Mouse (Mus musculus): ENCODE results near the gene Mtfp1. TPM values are rescaled to one million over a fixed set of nuclear protein-coding genes. Genes with fewer than 3 reads are reported as not detected.
"Not testable (repeated sequence)": the region's sequence is repeated elsewhere in the genome, so short reads cannot be mapped to it uniquely, and the experiment has no call there.

The Mtfp1 gene
- total RNA-seq, 2 experiments from 2014 or later: 80.7 to 82.0 TPM

- DNase-seq: no peak
- intact Hi-C loops (cut with DNase I): no loop called here
Measured at GRCm38 (mm10) chr11:4116458-4117141, 21.4 kb upstream of the Mtfp1 start.

- DNase-seq: no peak
- intact Hi-C loops (cut with DNase I): no loop called here
Measured at GRCm38 (mm10) chr11:4115407-4115806, 20.2 kb upstream of the Mtfp1 start.

DNA sequence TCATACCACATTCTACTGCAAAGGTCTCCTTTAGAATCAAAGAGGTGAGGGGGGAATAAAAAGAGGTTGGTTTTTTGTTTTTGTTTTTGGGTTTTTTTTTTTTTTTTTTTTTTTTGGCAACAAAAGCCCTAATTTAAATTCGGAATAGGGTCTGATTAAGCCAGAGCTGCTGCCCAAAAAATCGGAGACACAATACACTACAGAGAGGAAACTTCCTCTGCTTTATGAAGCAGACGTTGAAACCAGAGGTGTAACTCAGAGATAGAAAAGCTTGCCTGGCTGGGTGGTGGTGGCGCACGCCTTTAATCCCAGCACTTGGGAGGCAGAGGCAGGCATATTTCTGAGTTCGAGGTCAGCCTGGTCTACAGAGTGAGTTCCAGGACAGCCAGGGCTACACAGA lies 19.3 kb upstream of the Mtfp1 start:
- DNase-seq; intact Hi-C loops (cut with DNase I): not testable (repeated sequence)

DNA sequence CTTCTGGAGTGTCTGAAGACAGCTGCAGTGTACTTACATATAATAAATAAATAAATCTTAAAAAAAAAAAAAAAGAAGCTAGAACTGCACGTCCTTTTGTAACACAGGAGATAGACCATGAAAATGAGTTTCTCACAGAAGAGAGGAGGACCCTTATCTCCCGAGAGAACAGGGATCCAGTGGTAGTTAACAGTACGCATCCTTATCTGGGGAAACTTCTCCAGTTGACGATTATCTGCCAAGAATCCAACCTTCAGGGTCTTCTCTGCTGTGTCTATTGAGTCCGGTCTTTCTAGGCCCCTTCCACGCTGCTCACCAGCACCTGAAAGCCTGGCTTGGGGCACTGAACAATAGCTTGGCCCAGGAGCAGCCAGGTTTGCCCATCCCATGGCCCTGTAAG lies 18.7 kb upstream of the Mtfp1 start:
- intact Hi-C loops (cut with DNase I): no loop called here
- DNase-seq: no peak

DNA sequence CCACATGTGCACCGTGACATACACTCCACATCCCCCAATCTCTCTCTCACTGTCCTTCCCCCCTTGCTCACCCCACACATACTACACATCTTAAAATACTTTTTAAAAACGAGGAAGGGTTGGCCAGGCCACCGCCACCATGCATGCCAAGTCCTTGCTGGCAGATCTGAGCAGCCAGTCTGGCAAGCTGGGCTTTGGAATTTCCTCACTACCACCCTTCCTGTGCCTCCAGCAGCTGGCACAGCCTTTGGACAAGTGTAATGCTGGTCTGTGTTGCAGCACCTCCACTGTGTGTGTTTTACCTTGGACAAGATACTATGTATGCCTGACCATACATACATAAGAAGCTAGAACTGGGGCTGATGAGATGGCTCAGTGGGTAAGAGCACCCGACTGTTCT lies 18.3 kb upstream of the Mtfp1 start:
- intact Hi-C loops (cut with DNase I): no loop called here

GRCm38 (mm10) chr11:4112861-4113260 lies 17.6 kb upstream of the Mtfp1 start:
- DNase-seq: no peak
- intact Hi-C loops (cut with DNase I): no loop called here

More for the DNA sequence above, 18.3 kb upstream of the Mtfp1 start:
- no peak for DNase-seq

GRCm38 (mm10) chr11:4112033-4112432 lies 16.8 kb upstream of the Mtfp1 start:
- DNase-seq: no peak

GRCm38 (mm10) chr11:4108691-4109090 lies 13.4 kb upstream of the Mtfp1 start:
- DNase-seq: no peak
- intact Hi-C loops (cut with DNase I): no loop called here

More at GRCm38 (mm10) chr11:4112033-4112432, 16.8 kb upstream of the Mtfp1 start:
- intact Hi-C loops (cut with DNase I): no loop called here

DNA sequence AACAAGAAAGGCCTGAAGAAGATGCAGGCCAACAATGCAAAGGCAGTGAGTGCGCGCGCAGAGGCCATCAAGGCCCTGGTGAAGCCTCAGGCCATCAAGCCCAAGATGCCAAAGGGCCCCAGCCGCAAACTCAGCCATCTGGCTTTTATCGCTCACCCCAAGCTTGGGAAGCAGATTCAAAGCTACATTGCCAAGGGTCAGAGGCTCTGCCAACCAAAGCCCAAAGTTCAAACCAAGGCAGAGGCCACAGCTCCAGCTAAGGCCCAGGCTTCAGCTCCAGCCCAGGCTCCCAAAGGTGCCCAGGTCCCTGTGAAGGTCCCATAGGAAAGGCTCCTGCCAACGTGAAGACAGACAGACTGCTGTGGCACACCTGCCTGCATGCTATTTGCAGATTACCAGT lies 12.7 kb upstream of the Mtfp1 start:
- intact Hi-C loops (cut with DNase I); DNase-seq: not testable (repeated sequence)

DNA sequence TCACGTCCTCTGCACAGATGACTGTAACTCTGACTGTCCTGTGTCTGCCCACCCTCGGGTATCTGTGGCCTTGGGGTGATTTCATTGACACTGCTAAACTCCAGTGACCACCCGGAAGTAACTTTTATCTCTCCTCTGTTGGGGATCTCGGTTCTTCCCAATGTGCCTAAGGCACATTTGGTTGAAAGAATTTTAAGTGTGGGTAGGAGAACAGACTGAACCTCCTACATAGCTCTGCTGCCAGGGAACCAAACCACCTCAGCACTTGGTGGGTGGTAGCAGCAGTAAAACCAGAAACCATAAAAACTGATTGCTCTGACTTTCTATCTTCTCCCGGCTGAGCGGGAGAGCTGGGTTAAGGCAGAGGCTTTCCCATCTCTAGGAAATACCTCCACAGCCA lies 10.2 kb upstream of the Mtfp1 start:
- intact Hi-C loops (cut with DNase I): no loop called here
- no peak for DNase-seq

DNA sequence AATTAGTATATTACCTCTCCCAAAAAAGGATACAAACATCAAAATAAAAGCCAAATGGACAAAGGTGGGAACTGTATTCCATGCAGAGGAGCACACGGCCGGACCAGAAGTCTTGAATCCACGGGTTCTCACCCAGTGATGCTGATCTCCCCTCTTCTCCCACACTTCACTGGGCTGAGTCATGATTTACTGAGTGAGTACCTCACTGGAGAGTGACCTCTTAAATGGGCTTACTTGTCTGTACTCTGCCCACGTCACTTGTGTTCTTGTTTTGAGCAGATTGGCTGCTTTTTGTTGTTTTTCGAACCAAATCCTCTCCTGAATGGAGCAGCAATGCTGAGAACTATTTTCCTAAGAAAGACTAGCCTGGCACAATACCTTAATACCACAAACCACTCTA lies 9.7 kb upstream of the Mtfp1 start:
- DNase-seq: no peak
- intact Hi-C loops (cut with DNase I): no loop called here

GRCm38 (mm10) chr11:4103522-4103921 lies 8.3 kb upstream of the Mtfp1 start:
- intact Hi-C loops (cut with DNase I): no loop called here
- DNase-seq: no peak

DNA sequence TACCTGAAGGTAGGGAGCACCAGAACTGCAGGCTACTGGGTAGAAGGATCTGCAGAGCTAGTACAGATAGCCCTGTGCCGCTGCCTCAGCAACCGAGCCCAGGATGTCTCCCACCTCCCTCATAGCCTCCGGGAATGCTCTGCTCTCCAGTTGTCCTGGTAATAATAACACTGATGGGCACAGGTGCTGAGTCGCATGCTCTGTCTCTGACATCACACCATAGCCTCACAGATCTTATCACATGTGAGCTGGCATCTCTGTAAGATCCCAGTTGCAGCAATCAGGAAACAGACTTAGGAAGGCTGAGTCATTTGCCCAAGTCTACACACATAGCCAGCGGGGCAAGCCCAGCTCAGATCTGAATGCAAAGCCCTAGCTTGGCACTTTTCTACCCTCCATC lies 6.6 kb upstream of the Mtfp1 start:
- intact Hi-C loops (cut with DNase I): no loop called here
- no peak for DNase-seq

DNA sequence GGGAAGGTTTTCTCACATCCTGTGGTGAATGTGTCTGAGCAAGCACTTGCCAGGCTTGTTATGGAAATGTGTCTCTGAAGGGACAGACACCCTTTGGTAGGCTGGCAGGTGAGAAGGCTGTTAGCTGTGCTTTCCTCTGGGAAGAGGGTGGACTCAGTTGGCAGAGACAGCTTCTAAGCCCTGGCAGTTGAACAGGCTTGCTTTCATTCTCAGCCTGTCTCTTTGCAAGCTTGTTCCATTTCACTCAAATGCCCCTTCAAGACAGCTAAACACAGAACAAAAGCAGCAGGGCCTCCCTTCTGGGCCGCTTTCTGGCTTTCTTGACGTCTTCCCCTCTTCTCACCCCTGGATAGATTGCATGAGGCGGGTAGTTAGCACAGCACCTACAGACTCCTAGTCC lies 4.2 kb upstream of the Mtfp1 start:
- DNase-seq: no peak
- intact Hi-C loops (cut with DNase I): no loop called here

GRCm38 (mm10) chr11:4098816-4099215 lies 3.6 kb upstream of the Mtfp1 start:
- DNase-seq: no peak
- intact Hi-C loops (cut with DNase I): no loop called here

GRCm38 (mm10) chr11:4098120-4098519 lies 2.9 kb upstream of the Mtfp1 start:
- no peak for DNase-seq
- intact Hi-C loops (cut with DNase I): no loop called here

- intact Hi-C loops (cut with DNase I): no loop called here
- DNase-seq: no peak
Measured at GRCm38 (mm10) chr11:4097091-4097621, 1.9 kb upstream of the Mtfp1 start.

DNA sequence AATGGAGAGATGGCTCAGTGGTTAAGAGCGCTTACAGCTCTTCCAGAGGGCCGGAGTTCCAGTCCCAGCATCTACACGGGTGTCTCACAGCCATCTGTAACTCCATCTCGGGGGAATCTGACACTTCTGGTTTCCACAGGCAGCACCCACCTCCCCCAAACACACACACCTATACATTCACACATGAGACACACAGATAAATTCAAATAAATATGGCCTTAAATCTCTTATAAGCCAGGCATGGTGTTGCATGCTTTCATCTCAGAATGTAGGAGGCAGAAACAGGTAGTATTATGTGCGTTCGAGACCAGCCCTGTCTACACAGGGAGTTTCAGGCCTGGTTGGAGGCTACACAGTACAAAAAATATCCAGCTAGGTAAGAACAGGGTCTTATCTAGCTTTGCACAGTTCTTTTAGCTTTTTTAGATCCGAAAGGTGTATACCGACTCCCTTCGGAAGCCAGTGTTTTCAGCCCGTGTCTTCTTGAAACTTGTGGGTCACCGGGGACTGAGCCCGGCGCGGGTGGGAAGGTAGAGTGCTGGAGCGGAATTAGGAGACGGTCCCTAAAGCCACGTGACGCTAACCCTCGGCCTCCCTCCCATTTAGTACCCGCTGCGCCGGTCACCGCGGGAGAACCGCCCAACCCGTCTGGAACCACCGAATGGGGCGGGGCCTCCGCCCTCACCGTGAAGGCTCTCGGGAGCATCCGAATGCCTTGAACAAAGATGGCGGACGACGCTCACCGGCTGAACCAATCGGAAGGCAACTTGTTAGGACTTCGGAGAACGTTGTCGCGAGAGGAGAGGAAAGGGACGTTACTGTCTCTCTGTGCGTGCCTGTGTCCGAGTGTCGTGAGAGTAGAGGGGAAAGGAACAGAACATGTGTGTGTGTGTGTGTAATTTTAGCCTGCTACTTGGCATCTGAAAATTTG lies 1.1 kb upstream of the Mtfp1 start:
- intact Hi-C loops (cut with DNase I): no loop called here
- DNase-seq: peak; percentile 98 to 99

DNA sequence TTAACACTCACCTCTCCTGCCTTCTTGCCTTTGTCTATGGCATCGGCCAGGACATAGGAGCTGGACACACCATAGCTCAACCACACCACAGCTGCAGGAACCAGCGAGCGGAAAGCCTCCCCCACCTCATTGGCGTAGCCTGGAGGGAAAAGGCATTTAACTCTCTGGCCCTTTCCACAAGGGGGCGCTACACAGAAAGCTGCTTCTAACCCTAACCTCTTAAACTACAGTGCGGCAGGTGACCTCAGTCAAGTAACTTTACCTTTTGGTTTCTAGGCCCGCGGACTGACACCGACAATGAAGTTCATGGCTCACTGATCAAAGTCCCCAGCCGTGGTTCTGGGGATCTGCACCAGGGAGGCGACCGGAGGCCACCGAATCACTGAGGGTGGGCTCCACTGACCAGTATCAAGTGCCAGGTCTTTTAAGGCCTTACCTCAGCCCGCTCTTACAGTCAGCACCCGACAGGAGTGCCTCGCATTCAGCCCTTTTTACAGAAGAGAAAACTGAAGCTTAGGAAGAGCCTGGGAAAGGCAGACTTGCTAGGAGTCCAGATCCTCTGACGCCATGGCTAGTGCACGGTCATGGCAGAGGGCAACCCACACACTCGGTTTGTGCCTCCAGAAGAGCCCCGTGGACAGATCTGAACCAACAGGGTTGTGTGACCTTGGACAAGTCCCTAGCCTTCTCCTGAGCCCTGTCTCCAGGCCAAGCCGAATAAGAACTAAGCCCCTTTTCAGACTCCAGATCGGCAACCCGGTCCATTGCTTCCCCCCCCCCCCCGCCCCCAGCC lies 671 bp downstream of the Mtfp1 start:
- intact Hi-C loops (cut with DNase I): no loop called here
- peak; percentile 73 to 83 for DNase-seq

DNA sequence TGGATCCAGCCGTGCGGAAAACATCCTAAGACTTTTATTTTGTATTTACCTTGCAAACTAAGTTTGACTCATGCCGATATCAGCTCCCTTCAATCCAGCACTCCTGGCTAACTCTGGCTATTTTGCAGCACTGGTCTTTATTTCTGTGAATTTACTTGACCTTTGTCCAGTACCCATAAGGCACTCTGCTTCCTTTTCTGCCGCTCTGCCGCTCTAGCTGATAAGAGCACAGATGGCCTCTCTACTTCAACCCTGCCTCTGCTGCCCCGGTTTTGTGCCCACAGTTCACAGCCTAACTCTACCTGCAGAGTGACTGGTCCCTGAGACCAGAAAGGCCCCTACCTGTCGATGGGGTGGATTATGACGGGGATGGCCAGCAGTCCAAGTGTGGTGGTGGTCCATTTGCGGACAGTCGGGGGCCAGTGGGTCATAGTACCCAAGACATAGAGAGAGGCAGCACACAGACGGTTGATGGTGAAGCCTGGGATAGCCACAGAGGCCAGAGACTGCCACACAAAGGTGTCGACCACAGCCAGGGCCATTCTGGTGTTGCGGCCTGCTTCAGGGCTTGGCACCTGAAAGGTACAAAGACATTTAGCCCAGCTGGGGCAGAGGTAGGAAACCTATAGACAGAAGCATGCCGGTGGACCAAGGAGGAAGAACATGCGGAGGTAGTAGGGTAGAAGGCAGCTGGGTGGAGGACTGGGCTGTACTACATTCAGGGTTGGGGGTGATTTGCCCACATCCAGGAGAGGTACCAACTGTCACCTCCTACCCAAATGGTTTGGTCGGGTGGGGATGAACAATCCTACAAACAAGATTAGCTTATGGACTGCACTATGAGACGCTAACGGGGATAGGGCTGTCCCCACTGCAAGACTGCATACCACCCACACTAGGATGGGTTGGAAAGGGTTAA lies 1.5 kb downstream of the Mtfp1 start:
- intact Hi-C loops (cut with DNase I): no loop called here
- no peak for DNase-seq

All from heart, postnatal 10 days (tissue).